Mouse (Mus musculus) testis, adult 2 months (tissue): ENCODE measurements around the gene Rpusd4. TPM values are rescaled to one million over a fixed set of nuclear protein-coding genes. Genes with fewer than 3 reads are reported as not detected.

Experiments
- H3K27ac ChIP-seq: fragments of 200-500 bp; 2 replicates; pipeline ENCODE4 v1.5.1; 2012; ENCODE audit warnings: low read depth, low read length; ENCODE audit not compliant: control insufficient read depth, insufficient read depth
- H3K27me3 ChIP-seq: fragments of 200-500 bp; 2 replicates; pipeline ENCODE4 v1.6.1; 2012; ENCODE audit warnings: mild to moderate bottlenecking, low read length, moderate library complexity; ENCODE audit not compliant: control insufficient read depth, insufficient read depth
- H3K36me3 ChIP-seq: fragments of 200-500 bp; 2 replicates; pipeline ENCODE4 v1.6.1; 2012; ENCODE audit warnings: mild to moderate bottlenecking, low read length; ENCODE audit not compliant: control insufficient read depth, insufficient read depth
- H3K4me1 ChIP-seq: fragments of 200-500 bp; 2 replicates; pipeline ENCODE4 v1.6.1; 2012; ENCODE audit warnings: low read length; ENCODE audit not compliant: control insufficient read depth, insufficient read depth
- H3K4me3 ChIP-seq: fragments of 200-500 bp; 2 replicates; pipeline ENCODE4 v1.5.1; 2012; ENCODE audit warnings: low read depth, mild to moderate bottlenecking, low read length, moderate library complexity, mixed read lengths; ENCODE audit not compliant: control insufficient read depth
- CTCF ChIP-seq: fragments of 200-500 bp; IDR thresholded peaks from 2 replicates; pipeline ENCODE4 v1.5.1; 2012; ENCODE audit warnings: low read depth, mild to moderate bottlenecking, inconsistent platforms, low read length, moderate library complexity; ENCODE audit not compliant: control insufficient read depth, insufficient read depth, insufficient replicate concordance
- POLR2A ChIP-seq: fragments of 200-500 bp; IDR thresholded peaks from 2 replicates; pipeline ENCODE4 v1.6.1; 2012; ENCODE audit warnings: low read depth, mild to moderate bottlenecking, inconsistent platforms, low read length, moderate library complexity; ENCODE audit not compliant: control insufficient read depth
- polyA plus RNA-seq: library from polyadenylated mRNA; depleted of rRNA; stranded (reverse); fragments of >200 nt; gene quantifications from 2 replicates; pipeline ENCODE4 v1.2.3, GENCODE M21; 2012; rRNA removed

Gene Rpusd4
- polyA plus RNA-seq, 1 experiment = 5.2 TPM

- TF ChIP-seq POLR2A = no peak
- no peak for TF ChIP-seq CTCF
- no peaks in the 10 kb centered on the region for H3K4me1 ChIP-seq
- H3K27me3 ChIP-seq = no peaks in the 10 kb centered on the region
- no peaks in the 10 kb centered on the region for H3K36me3 ChIP-seq
- no peak overlapping the region for H3K4me3 ChIP-seq
- H3K27ac ChIP-seq = no peak overlapping the region
Measured at GRCm38 (mm10) chr9:35320288-35320687, 52.6 kb downstream of the Rpusd4 start.

GRCm38 (mm10) chr9:35323974-35324373, 56.3 kb downstream of the Rpusd4 start:
- Histone ChIP-seq H3K36me3 (no peaks in the 10 kb centered on the region), H3K4me1 (no peaks in the 10 kb centered on the region), H3K27me3 (no peaks in the 10 kb centered on the region), H3K27ac (no peak overlapping the region), H3K4me3 (no peak overlapping the region)
- TF ChIP-seq CTCF (no peak), POLR2A (no peak)

GRCm38 (mm10) chr9:35324571-35324970, 56.9 kb downstream of the Rpusd4 start:
- TF ChIP-seq CTCF (no peak), POLR2A (no peak)
- H3K27ac ChIP-seq = no peak overlapping the region
- H3K4me3 ChIP-seq = no peak overlapping the region
- H3K27me3 ChIP-seq = no peaks in the 10 kb centered on the region
- H3K36me3 ChIP-seq = no peaks in the 10 kb centered on the region
- H3K4me1 ChIP-seq = no peaks in the 10 kb centered on the region

GRCm38 (mm10) chr9:35326644-35327263, 59.1 kb downstream of the Rpusd4 start:
- Histone ChIP-seq H3K27me3 (no peaks in the 10 kb centered on the region), H3K27ac (no peak overlapping the region)
- TF ChIP-seq POLR2A (no peak), CTCF (no peak)

More at GRCm38 (mm10) chr9:35326644-35327263, 59.1 kb downstream of the Rpusd4 start:
- Histone ChIP-seq H3K4me1 (no peaks in the 10 kb centered on the region), H3K4me3 (no peak overlapping the region), H3K36me3 (no peaks in the 10 kb centered on the region)

Other genes starting within 250 kb of the Rpusd4 start
- gene St3gal4, start 148.6 kb upstream of the Rpusd4 start, polyA plus RNA-seq = 5.6 and 6.7 TPM in 2 replicates
- 16.7 and 17.0 TPM in 2 replicates for gene Dcps, start 91.8 kb upstream of the Rpusd4 start, polyA plus RNA-seq
- gene Srpr, start 67.7 kb upstream of the Rpusd4 start, polyA plus RNA-seq = 49.5 and 55.2 TPM in 2 replicates
- 2.6 and 4.0 TPM in 2 replicates for gene Tirap, start 67.6 kb upstream of the Rpusd4 start, polyA plus RNA-seq
- 23.3 and 27.5 TPM in 2 replicates for gene Foxred1, start 56.8 kb upstream of the Rpusd4 start, polyA plus RNA-seq
- 78.5 and 79.5 TPM in 2 replicates for gene Fam118b, start 60 bp upstream of the Rpusd4 start, polyA plus RNA-seq
- gene Cdon, start 153.3 kb downstream of the Rpusd4 start, polyA plus RNA-seq = 1.8 and 2.0 TPM in 2 replicates